Mouse (Mus musculus) spleen, embryonic (tissue): ENCODE results near the gene Me1.

Experiments used
- CTCF ChIA-PET: fragments of 350-600 bp; sonication (Branson Sonifier 250); formaldehyde crosslinking; loops from one replicate; lab custom pipeline; 2022; lab: Charles Lee

The Me1 gene

GRCm38 (mm10) chr9:86695818-86696261 is at the start of gene Me1:
Me1 (minus strand) TSS chr9:86695953.
- CTCF ChIA-PET: no interaction called here

- CTCF ChIA-PET: no interaction called here
Observed at GRCm38 (mm10) chr9:86744041-86744440, 48.3 kb upstream of the Me1 start.

GRCm38 (mm10) chr9:86742959-86743911 is 47.5 kb upstream of the Me1 start, which contains the start of gene Prss35:
Prss35 (plus strand) TSS chr9:86743649.
- CTCF ChIA-PET: interaction anchor here (0.6 kb wide), 1 partner anchor 401 kb away, joined by 3 read pairs; no protein-coding TSS in a partner anchor

- CTCF ChIA-PET: no interaction called here
Observed at GRCm38 (mm10) chr9:86739971-86740370, 44.2 kb upstream of the Me1 start.

- CTCF ChIA-PET: no interaction called here
Observed at GRCm38 (mm10) chr9:86738801-86739200, 43.0 kb upstream of the Me1 start.

GRCm38 (mm10) chr9:86738067-86738466 is 42.3 kb upstream of the Me1 start:
- CTCF ChIA-PET: no interaction called here

- CTCF ChIA-PET: no interaction called here
Observed at GRCm38 (mm10) chr9:86736991-86737390, 41.2 kb upstream of the Me1 start.

- CTCF ChIA-PET: no interaction called here
Observed at GRCm38 (mm10) chr9:86734795-86735194, 39.0 kb upstream of the Me1 start.

- CTCF ChIA-PET: no interaction called here
Observed at GRCm38 (mm10) chr9:86734357-86734756, 38.6 kb upstream of the Me1 start.

GRCm38 (mm10) chr9:86729811-86730210 is 34.1 kb upstream of the Me1 start:
- CTCF ChIA-PET: no interaction called here

- CTCF ChIA-PET: no interaction called here
Observed at GRCm38 (mm10) chr9:86729084-86729483, 33.3 kb upstream of the Me1 start.

- CTCF ChIA-PET: no interaction called here
Observed at GRCm38 (mm10) chr9:86728214-86728814, 32.6 kb upstream of the Me1 start.

- CTCF ChIA-PET: no interaction called here
Observed at GRCm38 (mm10) chr9:86726381-86726720, 30.6 kb upstream of the Me1 start.

GRCm38 (mm10) chr9:86725604-86726380 is 30.0 kb upstream of the Me1 start:
- CTCF ChIA-PET: no interaction called here

GRCm38 (mm10) chr9:86725066-86725465 is 29.3 kb upstream of the Me1 start:
- CTCF ChIA-PET: no interaction called here

- CTCF ChIA-PET: no interaction called here
Observed at GRCm38 (mm10) chr9:86720794-86721193, 25.0 kb upstream of the Me1 start.

GRCm38 (mm10) chr9:86720227-86720626 is 24.5 kb upstream of the Me1 start:
- CTCF ChIA-PET: no interaction called here

GRCm38 (mm10) chr9:86717119-86717518 is 21.4 kb upstream of the Me1 start:
- CTCF ChIA-PET: no interaction called here

GRCm38 (mm10) chr9:86716540-86716939 is 20.8 kb upstream of the Me1 start:
- CTCF ChIA-PET: no interaction called here

GRCm38 (mm10) chr9:86714089-86714488 is 18.3 kb upstream of the Me1 start:
- CTCF ChIA-PET: no interaction called here

- CTCF ChIA-PET: no interaction called here
Observed at GRCm38 (mm10) chr9:86712648-86713047, 16.9 kb upstream of the Me1 start.

GRCm38 (mm10) chr9:86710091-86710634 is 14.4 kb upstream of the Me1 start:
- CTCF ChIA-PET: no interaction called here
